In the genomic region with DNA sequence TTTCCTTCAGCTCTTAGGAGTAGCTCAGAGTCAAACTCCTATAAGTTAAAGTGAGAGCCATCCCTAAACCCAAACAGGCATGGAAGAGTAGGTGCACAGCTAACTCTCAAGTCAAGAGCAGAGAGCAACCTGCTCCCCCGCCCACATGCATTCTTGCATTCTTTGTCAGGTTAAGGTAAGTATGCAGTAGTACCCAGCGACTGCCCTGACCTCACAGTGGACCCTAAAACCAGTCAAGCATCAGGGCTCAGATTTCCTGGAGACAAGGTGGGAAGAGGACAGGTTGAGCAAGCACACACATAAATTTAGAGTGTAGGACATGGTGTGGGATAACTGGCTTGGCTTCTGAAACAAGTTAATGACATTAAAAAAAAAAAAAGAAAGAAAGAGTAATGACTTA, we compare ENCODE assay signal across 25 mouse cellular contexts. TPM values are rescaled to one million over a fixed set of nuclear protein-coding genes. Genes with fewer than 3 reads are reported as not detected.
DNase-seq lines count a peak whose midpoint lies in the region; ATAC-seq lines count a peak whose summit lies in the region.
"Had no signal": no experiment of that assay in that cellular context is flagged by ENCODE, and none has a peak within 500 bp of the region (broad histone marks: within the 10 kb centered on the region; RNA-seq: fewer than 3 reads in every experiment).

No protein-coding gene starts in this region.

- 42% methylated on average over 2 of the region's 2 CpGs for WGBS in kidney, embryonic 16.5 days

- no peaks in the 10 kb centered on the region for H3K36me3 ChIP-seq in kidney, embryonic 16.5 days (ENCODE audit: insufficient read depth, low read length)
- H3K36me3 ChIP-seq: forebrain, embryonic 10.5 days; G1E; hindbrain, embryonic 10.5 days; hindbrain, embryonic 13.5 days had no signal

- peak; percentile 67 for ATAC-seq in kidney, embryonic 16.5 days (ENCODE audit: low FRiP score, low TSS enrichment)
- ATAC-seq: forebrain, embryonic 13.5 days; forebrain, embryonic 16.5 days; hindbrain, embryonic 16.5 days; Patski had no signal

- H3K27ac ChIP-seq in kidney, embryonic 16.5 days (ENCODE audit: low read length) = no peak overlapping the region
- H3K27ac ChIP-seq: forebrain, embryonic 10.5 days; forebrain, embryonic 13.5 days; hindbrain, embryonic 10.5 days; hindbrain, embryonic 13.5 days had no signal

- H3K4me1 ChIP-seq in kidney, embryonic 16.5 days (ENCODE audit: insufficient read depth, low read length) = peaks cover 21% of the 10 kb centered on the region; the same call in 1 of the 2 replicates

- no peaks in the 10 kb centered on the region for H3K27me3 ChIP-seq in kidney, embryonic 16.5 days (ENCODE audit: insufficient read depth, low read length)
- H3K27me3 ChIP-seq: CH12.LX; forebrain, embryonic 13.5 days; hindbrain, embryonic 13.5 days; Patski had no signal

- peak; percentile 13 for DNase-seq in kidney, adult 9 months
- no peak for DNase-seq in kidney, postnatal 4 days
- DNase-seq in kidney, adult 18-20 months = no peak
- peak; percentile 14 for DNase-seq in kidney, postnatal 14 days
- DNase-seq in kidney, postnatal 36 days = no peak
- DNase-seq: adrenal gland, postnatal 10 days; adrenal gland, postnatal 36 days; B cell, adult 2 months; cerebellum, adult 18-20 months; cerebellum, adult 9-10 months; cerebellum, postnatal 14 days; gastrocnemius, postnatal 10 days; gastrocnemius, postnatal 36 days; heart, postnatal 36 days had no signal

- H3K4me2 ChIP-seq in kidney, embryonic 16.5 days (replicated peaks; ENCODE audit: low read depth, low read length) = no peak overlapping the region
- H3K4me2 ChIP-seq: forebrain, embryonic 13.5 days; heart, embryonic 11.5 days; hindbrain, embryonic 13.5 days had no signal

- no peaks in the 10 kb centered on the region; the same call in 1 of the 2 replicates for H3K9me3 ChIP-seq in kidney, embryonic 16.5 days (ENCODE audit: low read length)
- H3K9me3 ChIP-seq: forebrain, embryonic 10.5 days; forebrain, embryonic 13.5 days; G1E; hindbrain, embryonic 10.5 days; hindbrain, embryonic 13.5 days had no signal

- no peak overlapping the region for H3K4me3 ChIP-seq in kidney, embryonic 16.5 days (ENCODE audit: low read length)
- H3K4me3 ChIP-seq: forebrain, embryonic 10.5 days; forebrain, embryonic 13.5 days; hindbrain, embryonic 10.5 days; hindbrain, embryonic 13.5 days had no signal

- no peak overlapping the region for H3K9ac ChIP-seq in kidney, embryonic 16.5 days (replicated peaks; ENCODE audit: low read length)
- H3K9ac ChIP-seq: forebrain, embryonic 13.5 days; hindbrain, embryonic 13.5 days had no signal

RNA-seq across cellular contexts. Expression of gene Rab30, which starts 37.7 kb away (rescaled TPM):
- polyA plus RNA-seq in kidney, embryonic 16.5 days (2015; fragmentation: Nextera tagmentation; extraction: Ambion mirVana) = 7.4 and 8.0 TPM in 2 replicates

Comparison
In these comparisons a context has a peak if more than half of its experiments do, and no peak if none do; other contexts are left out.
1. DNase-seq: peak in kidney, adult 9 months (single experiment) and kidney, postnatal 14 days (single experiment); none in kidney, postnatal 4 days (0 of 2), kidney, adult 18-20 months (single experiment) and kidney, postnatal 36 days (0 of 2).